Mouse (Mus musculus): ENCODE results near the gene Nt5c3. TPM values are rescaled to one million over a fixed set of nuclear protein-coding genes. Genes with fewer than 3 reads are reported as not detected.

Gene Nt5c3
- polyA plus RNA-seq (2015; fragmentation: Nextera tagmentation; extraction: Ambion mirVana), result 136 and 147 TPM in 2 replicates

DNA sequence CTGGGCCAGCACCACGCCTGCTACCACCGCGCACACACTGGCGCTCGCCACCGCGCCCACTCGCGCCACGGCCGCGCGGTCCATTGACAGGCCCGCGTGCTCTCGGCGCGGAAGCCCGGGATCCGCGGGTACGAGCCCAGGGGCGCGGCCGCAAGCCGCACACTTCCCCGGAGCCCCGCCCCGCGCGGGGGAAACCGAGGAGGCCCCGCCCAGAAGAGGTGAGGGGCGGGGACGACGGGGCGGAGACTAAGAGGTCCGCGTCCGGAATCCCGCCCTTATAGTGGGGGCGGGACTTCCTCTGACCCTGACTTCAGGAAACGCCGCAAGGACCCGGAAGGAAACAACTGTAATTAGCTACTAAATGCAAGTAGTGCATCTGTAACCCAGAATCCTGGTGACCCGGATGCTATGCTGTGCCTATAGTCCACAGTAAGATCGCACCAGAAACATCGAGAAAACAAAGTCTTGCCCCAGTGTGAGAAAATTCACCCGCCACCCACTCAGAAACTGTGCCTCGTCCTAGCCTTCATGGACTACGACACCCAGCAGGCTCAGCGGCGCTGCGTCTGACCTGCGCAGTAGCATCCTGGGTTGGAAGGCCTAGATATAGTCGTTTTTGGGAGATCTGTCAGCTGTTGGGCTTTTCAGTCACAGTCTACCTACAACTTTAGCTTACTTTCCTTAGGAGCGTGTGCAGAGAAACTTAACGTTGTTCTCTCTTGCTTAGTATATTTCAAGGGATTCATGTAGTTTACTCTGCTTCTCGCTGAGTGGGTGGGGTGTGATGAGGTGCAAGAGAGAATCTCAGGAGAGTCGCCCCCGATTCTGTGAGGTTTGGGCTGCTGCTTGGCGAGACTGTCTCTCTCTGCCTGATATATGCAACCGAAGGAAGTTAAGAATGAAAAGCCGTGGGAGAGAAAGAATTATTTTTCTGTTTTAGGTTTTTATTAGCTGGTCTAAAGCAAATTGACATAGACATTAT is at the start of gene Nt5c3, which contains the start of gene Vmn1r4:
TSS of gene Nt5c3 (minus strand) at position 207 of the 982 bp plus-strand sequence.
TSS of gene Vmn1r4 (plus strand) at position 290 of the 982 bp plus-strand sequence.

GRCm38 (mm10) chr6:56969973-56970372 is 46.2 kb upstream of the Nt5c3 start, which contains the start of gene Vmn1r5:
TSS of gene Vmn1r5 (plus strand) at chr6:56970273.

Other genes with a start within 250 kb of the Nt5c3 start
- gene Lsm5, start 219.2 kb downstream of the Nt5c3 start, polyA plus RNA-seq (2015; fragmentation: Nextera tagmentation; extraction: Ambion mirVana), result 84.9 and 106 TPM in 2 replicates
- 15.6 and 16.6 TPM in 2 replicates for gene Avl9, start 209.0 kb downstream of the Nt5c3 start, polyA plus RNA-seq (2015; fragmentation: Nextera tagmentation; extraction: Ambion mirVana)
- gene Kbtbd2, start 126.1 kb downstream of the Nt5c3 start, polyA plus RNA-seq (2015; fragmentation: Nextera tagmentation; extraction: Ambion mirVana), result 18.2 and 20.2 TPM in 2 replicates
- 44.7 and 46.4 TPM in 2 replicates for gene Fkbp9, start 91.9 kb downstream of the Nt5c3 start, polyA plus RNA-seq (2015; fragmentation: Nextera tagmentation; extraction: Ambion mirVana)
- 0.43 and 0.45 TPM in 2 replicates for gene Vmn1r4, start 83 bp upstream of the Nt5c3 start, polyA plus RNA-seq (2015; fragmentation: Nextera tagmentation; extraction: Ambion mirVana)
- gene Vmn1r5, start 46.3 kb upstream of the Nt5c3 start, polyA plus RNA-seq (2015; fragmentation: Nextera tagmentation; extraction: Ambion mirVana), result not detected in 2 replicates
- gene Vmn1r6, start 73.3 kb upstream of the Nt5c3 start, polyA plus RNA-seq (2015; fragmentation: Nextera tagmentation; extraction: Ambion mirVana), result not detected in 2 replicates
- not detected in 2 replicates for gene Vmn1r7, start 101.4 kb upstream of the Nt5c3 start, polyA plus RNA-seq (2015; fragmentation: Nextera tagmentation; extraction: Ambion mirVana)
- gene Vmn1r8, start 108.4 kb upstream of the Nt5c3 start, polyA plus RNA-seq (2015; fragmentation: Nextera tagmentation; extraction: Ambion mirVana), result not detected in 2 replicates
- not detected in 2 replicates for gene Vmn1r9, start 142.9 kb upstream of the Nt5c3 start, polyA plus RNA-seq (2015; fragmentation: Nextera tagmentation; extraction: Ambion mirVana)
- not detected in 2 replicates for gene Vmn1r10, start 185.5 kb upstream of the Nt5c3 start, polyA plus RNA-seq (2015; fragmentation: Nextera tagmentation; extraction: Ambion mirVana)
- not detected in 2 replicates for gene Vmn1r11, start 209.5 kb upstream of the Nt5c3 start, polyA plus RNA-seq (2015; fragmentation: Nextera tagmentation; extraction: Ambion mirVana)
- not detected in 2 replicates for gene Vmn1r12, start 233.0 kb upstream of the Nt5c3 start, polyA plus RNA-seq (2015; fragmentation: Nextera tagmentation; extraction: Ambion mirVana)